Mouse (Mus musculus): ENCODE results near the gene Acap3.

- TF ChIP-seq GATA1 (IDR thresholded peaks at IDR 0.05; ENCODE audit: low read depth, low read length) (no peak), POLR2A (IDR thresholded peaks at IDR 0.05; ENCODE audit: control insufficient read depth in 1 of 2, insufficient read depth in 1 of 2, low read depth in 1 of 2, low read length in 2 of 2, poor library complexity in 1 of 2) (no peak), CTCF (IDR thresholded peaks at IDR 0.05 in 2 of 3, conservative IDR thresholded peaks at IDR 0.05 in 1 of 3; ENCODE audit: control insufficient read depth in 1 of 3, insufficient read depth in 1 of 3, low read depth in 2 of 3, low read length in 3 of 3, poor library complexity in 1 of 3, severe bottlenecking in 1 of 3) (no peak), ZC3H11A (IDR thresholded peaks at IDR 0.05; ENCODE audit: low read depth, low read length) (no peak), TCF12 (IDR thresholded peaks at IDR 0.05; ENCODE audit: low read depth, low read length) (no peak), BHLHE40 (IDR thresholded peaks at IDR 0.05; ENCODE audit: borderline replicate concordance, low read depth, low read length) (no peak)
Measured at GRCm38 (mm10) chr4:155905634-155906033, 14.0 kb downstream of the Acap3 start.

Data from MEL (cell line).